Mouse (Mus musculus) thymus, adult 2 months (tissue): Measurements from ENCODE around the gene Zfhx3. TPM values are rescaled to one million over a fixed set of nuclear protein-coding genes. Genes with fewer than 3 reads are reported as not detected.

Experiments used
- DNase-seq: peaks from one replicate; pipeline ENCODE4 v3.0.0; 2021
- H3K27ac ChIP-seq: fragments of 200-500 bp; 2 replicates; pipeline ENCODE4 v1.5.1; 2012; ENCODE audit warnings: low read length, control low read depth; ENCODE audit not compliant: control insufficient read depth, insufficient read depth
- H3K27me3 ChIP-seq: fragments of 200-500 bp; 2 replicates; pipeline ENCODE4 v1.6.1; 2012; ENCODE audit warnings: mild to moderate bottlenecking, low read length, moderate library complexity, mixed read lengths; ENCODE audit not compliant: control insufficient read depth, insufficient read depth
- H3K36me3 ChIP-seq: fragments of 200-500 bp; 2 replicates; pipeline ENCODE4 v1.6.1; 2012; ENCODE audit warnings: mild to moderate bottlenecking, low read length, moderate library complexity; ENCODE audit not compliant: control insufficient read depth, insufficient read depth
- H3K4me1 ChIP-seq: fragments of 200-500 bp; replicated peaks from 2 replicates; pipeline ENCODE4 v1.6.1; 2012; ENCODE audit warnings: low read length; ENCODE audit not compliant: control insufficient read depth, insufficient read depth
- H3K4me3 ChIP-seq: fragments of 200-500 bp; 2 replicates; pipeline ENCODE4 v1.5.1; 2012; ENCODE audit warnings: mild to moderate bottlenecking, low read length, control low read depth, moderate library complexity; ENCODE audit not compliant: control insufficient read depth, insufficient read depth
- CTCF ChIP-seq: fragments of 200-500 bp; IDR thresholded peaks from 2 replicates; pipeline ENCODE4 v1.5.1; 2012; ENCODE audit warnings: mild to moderate bottlenecking, control low read depth, low read length, moderate library complexity, borderline replicate concordance; ENCODE audit not compliant: control insufficient read depth, poor library complexity, insufficient read depth; ENCODE audit errors: extremely low read depth
- POLR2A ChIP-seq: fragments of 200-500 bp; IDR thresholded peaks from 2 replicates; pipeline ENCODE4 v1.6.1; 2012; ENCODE audit warnings: mild to moderate bottlenecking, low read length, control low read depth, moderate library complexity; ENCODE audit not compliant: control insufficient read depth, poor library complexity, insufficient read depth; ENCODE audit errors: extremely low read depth
- WGBS: fragments of 180-500 bp; shearing (Covaris S2); methylation state at CpG from one replicate; pipeline ENCODE4 v1.1.7; 2018; 5-methylcytosine and 5-hydroxymethylcytosine counted together
- polyA plus RNA-seq: library from polyadenylated mRNA; depleted of rRNA; stranded (reverse); fragments of >200 nt; gene quantifications from 2 replicates; pipeline ENCODE4 v1.2.3, GENCODE M21; 2012

Gene Zfhx3
- polyA plus RNA-seq, 1 experiment = 1.1 TPM

DNA sequence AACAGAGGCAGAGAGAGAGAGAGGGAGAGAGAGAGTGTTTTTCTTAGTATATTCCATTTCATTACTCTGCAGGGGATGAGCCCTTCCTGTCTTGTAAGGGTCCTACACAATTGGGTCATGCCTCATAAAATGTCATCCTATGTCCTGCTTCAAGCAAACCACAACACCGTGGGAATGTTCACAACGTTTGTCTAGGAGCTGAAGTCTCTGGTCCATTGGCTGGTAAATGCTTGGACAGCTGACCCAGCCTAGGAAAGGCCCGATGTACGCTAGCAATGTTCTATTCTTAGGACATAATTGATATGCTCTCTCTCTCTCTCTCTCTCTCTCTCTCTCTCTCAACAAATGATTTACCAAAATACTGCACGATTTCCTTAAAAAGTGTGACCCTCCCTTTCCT is 666.2 kb downstream of the Zfhx3 start:
- no peaks in the 10 kb centered on the region for H3K36me3 ChIP-seq
- no peaks in the 10 kb centered on the region for H3K27me3 ChIP-seq
- TF ChIP-seq CTCF = no peak
- TF ChIP-seq POLR2A = no peak
- 84% methylated on average over 5 of the region's 5 CpGs for WGBS
- H3K4me1 ChIP-seq = peaks cover 10% of the 10 kb centered on the region
- no peak for DNase-seq
- no peak overlapping the region for H3K27ac ChIP-seq
- H3K4me3 ChIP-seq = no peak overlapping the region

DNA sequence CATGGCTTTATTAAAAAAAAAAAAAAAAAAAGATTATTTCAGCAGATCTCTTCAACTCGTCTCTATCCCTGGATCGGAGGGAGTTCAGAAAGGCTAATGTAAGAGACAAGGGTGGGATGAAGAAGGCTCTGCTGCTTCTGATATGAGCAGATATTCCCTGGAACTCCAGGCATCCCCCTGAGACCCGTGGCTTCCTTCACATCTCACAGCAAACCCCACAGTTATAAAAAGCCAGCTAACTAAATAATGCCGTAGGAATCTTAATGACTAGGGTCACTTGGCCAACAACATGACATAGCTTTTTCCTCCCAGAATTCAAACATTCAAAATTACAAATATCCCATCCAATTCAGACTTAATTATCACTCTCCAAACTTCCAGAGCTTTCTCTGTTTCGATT is 666.7 kb downstream of the Zfhx3 start:
- Histone ChIP-seq H3K27me3 (no peaks in the 10 kb centered on the region), H3K4me1 (peaks cover 10% of the 10 kb centered on the region), H3K27ac (no peak overlapping the region), H3K36me3 (no peaks in the 10 kb centered on the region), H3K4me3 (no peak overlapping the region)
- TF ChIP-seq POLR2A (no peak), CTCF (no peak)
- 93% methylated on average over 5 of the region's 5 CpGs for WGBS
- DNase-seq = no peak

DNA sequence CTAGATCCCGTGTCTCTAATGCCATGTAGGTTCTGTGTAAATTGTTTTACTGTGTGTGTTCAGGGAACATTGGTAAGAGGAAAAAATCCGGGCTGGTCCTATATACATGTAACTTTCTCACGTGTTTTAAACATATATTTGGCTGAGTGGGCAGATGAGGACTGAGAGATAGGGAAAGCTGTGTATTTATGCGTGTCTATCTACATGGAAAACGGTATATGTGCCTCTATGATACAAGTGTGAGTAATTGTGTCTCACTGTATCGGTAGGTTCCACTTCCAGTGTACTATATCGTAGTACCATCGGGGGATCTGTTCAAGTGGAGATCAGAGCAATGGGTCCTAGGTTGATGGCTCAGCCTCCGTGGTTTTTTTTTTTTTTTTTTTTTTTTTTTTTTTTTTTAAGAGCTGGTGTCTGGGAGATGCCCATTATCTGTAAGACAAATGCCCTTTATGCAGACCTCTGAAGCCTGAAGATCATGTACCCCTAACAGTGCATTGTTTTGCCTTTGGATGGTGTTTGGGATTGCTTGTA is 668.8 kb downstream of the Zfhx3 start:
- peaks cover 10% of the 10 kb centered on the region for H3K4me1 ChIP-seq
- no peaks in the 10 kb centered on the region for H3K36me3 ChIP-seq
- no peak for DNase-seq
- H3K4me3 ChIP-seq = no peak overlapping the region
- WGBS = 75% methylated on average over 9 of the region's 9 CpGs
- no peaks in the 10 kb centered on the region for H3K27me3 ChIP-seq
- no peak for TF ChIP-seq POLR2A
- TF ChIP-seq CTCF = no peak
- H3K27ac ChIP-seq = no peak overlapping the region

DNA sequence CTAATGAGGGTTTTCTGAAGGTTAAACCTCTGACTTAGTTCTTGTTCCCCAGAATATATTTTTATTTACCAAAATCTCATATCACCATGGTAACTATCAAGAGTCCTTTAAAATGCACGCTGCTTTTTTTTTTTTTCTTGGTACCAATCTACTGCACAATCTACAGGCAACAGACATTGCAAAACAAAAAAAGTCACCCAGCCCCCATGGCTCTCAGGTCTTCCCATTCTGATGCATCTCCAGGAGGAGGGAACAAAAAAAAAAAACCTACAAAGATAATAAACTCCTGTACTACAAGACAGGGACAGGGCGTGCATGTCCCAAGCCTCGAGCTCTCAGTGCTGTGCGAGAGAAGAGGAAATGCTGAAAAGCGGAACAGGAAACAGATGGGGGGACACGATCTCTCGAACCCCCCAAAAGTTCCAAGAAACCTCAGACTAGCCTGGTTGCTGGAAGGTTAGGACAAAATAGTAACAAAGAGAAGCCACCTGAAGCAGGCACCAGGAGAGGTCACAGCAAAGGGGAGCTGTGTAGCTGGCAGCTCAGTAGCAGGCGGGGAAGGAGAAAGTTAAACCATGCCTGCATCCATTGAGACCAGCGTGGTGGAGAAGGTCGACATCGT is 669.5 kb downstream of the Zfhx3 start:
- no peaks in the 10 kb centered on the region for H3K27me3 ChIP-seq
- no peak overlapping the region for H3K27ac ChIP-seq
- 8% methylated on average over 11 of the region's 11 CpGs for WGBS
- H3K4me1 ChIP-seq = peaks cover 10% of the 10 kb centered on the region
- peak overlapping the region; percentile 29 for H3K4me3 ChIP-seq
- peak; percentile 15 for DNase-seq
- no peaks in the 10 kb centered on the region for H3K36me3 ChIP-seq
- TF ChIP-seq CTCF (no peak), POLR2A (no peak)

DNA sequence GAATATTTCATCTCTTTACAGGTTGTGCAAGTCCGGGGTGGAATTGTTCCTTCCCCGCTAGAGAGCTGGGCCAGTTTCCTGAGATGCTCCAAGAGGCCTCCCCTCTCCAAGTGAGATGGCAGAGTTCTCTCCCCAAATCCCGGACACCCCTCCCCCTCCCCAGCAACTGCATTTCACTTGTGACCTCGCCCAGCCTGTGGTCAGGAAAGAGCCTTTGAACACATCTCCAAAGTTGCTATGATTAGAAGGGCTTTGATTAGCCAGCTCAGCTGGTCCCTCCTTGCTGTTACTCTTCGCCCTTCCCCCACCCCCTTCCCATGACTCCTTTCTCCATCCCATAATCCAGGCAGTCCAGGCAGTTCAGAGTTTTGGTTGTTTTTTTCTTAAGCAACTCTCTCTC is 670.4 kb downstream of the Zfhx3 start:
- no peak for TF ChIP-seq CTCF
- no peak for TF ChIP-seq POLR2A
- Histone ChIP-seq H3K36me3 (no peaks in the 10 kb centered on the region), H3K4me3 (no peak overlapping the region), H3K27me3 (no peaks in the 10 kb centered on the region), H3K4me1 (peaks cover 10% of the 10 kb centered on the region), H3K27ac (no peak overlapping the region)
- WGBS = 49% methylated on average over 5 of the region's 5 CpGs
- DNase-seq = no peak

DNA sequence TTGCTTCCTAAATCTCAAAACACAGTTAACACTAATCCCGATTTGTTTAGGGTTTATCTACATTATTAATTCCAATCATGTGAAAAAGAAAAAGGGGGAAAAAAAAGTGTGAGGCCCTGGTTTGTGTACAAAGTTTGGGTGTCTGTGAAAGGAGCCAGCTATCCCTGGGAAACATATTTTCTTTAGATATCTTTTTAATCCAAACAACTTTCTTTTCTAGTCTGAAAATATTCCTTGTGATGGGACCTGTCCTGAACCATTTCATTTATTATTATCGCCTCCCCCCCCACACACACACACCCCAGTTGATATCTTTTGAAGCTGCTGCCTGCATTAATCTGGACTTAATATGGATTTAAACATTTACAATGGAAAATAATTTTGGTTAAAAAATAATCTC is 670.8 kb downstream of the Zfhx3 start:
- TF ChIP-seq CTCF = no peak
- TF ChIP-seq POLR2A = no peak
- Histone ChIP-seq H3K27me3 (no peaks in the 10 kb centered on the region), H3K36me3 (no peaks in the 10 kb centered on the region), H3K27ac (no peak overlapping the region), H3K4me1 (peaks cover 10% of the 10 kb centered on the region), H3K4me3 (no peak overlapping the region)
- no peak for DNase-seq
- 75% methylated on average over 2 of the region's 2 CpGs for WGBS

DNA sequence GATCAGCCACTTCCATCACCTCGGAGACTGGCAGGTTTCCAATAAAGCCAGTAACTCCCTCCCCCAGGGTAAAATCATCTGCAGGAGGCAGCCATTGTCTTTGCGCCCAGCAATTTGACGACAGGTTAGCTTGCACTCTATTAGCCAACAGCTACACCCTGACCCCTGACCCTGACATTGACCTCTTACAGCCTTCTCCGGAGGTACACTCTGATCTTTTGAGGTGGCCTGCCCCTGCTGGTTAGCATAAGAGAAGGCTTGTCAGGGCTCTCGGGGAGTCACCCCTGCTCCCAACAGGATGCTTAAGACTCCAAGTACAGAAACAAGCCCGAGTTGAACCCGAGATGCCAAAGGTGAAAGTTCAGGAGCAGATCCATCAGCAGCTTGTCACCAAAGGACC is 678.9 kb downstream of the Zfhx3 start:
- no peaks in the 10 kb centered on the region for H3K36me3 ChIP-seq
- no peak overlapping the region for H3K27ac ChIP-seq
- WGBS = 92% methylated on average over 7 of the region's 7 CpGs
- no peak for DNase-seq
- no peak overlapping the region for H3K4me3 ChIP-seq
- no peaks in the 10 kb centered on the region for H3K4me1 ChIP-seq
- H3K27me3 ChIP-seq = no peaks in the 10 kb centered on the region
- TF ChIP-seq CTCF = no peak
- TF ChIP-seq POLR2A = no peak
